Mouse (Mus musculus): ENCODE results near the gene Tbl3. TPM values are rescaled to one million over a fixed set of nuclear protein-coding genes. Genes with fewer than 3 reads are reported as not detected.
"Not testable (repeated sequence)": the region's sequence is repeated elsewhere in the genome, so short reads cannot be mapped to it uniquely, and the experiment has no call there.

Gene Tbl3
- polyA plus RNA-seq, 1 experiment from 2014 or later, result 71.8 TPM

- Histone ChIP-seq H3K36me3 (peaks cover 9% of the 10 kb centered on the region), H3K4me3 (peak overlapping the region; percentile 47), H3K9ac (peak overlapping the region; percentile 33; the same call in 1 of the 2 replicates), H3K27me3 (replicated peaks) (peaks cover 68% of the 10 kb centered on the region), H3K9me3 (replicated peaks) (no peaks in the 10 kb centered on the region), H3K4me2 (peak overlapping the region; percentile 73), H3K27ac (no peak overlapping the region), H3K4me1 (peaks cover 40% of the 10 kb centered on the region)
- WGBS (ENCODE audit: insufficient replicate concordance), result 20% methylated on average over 23 of the region's 23 CpGs
- ATAC-seq, result peak; percentile 2; the same call in 1 of the 2 replicates
These were observed 19.9 kb downstream of the Tbl3 start for GRCm38 (mm10) chr17:24687599-24687998.

- Histone ChIP-seq H3K36me3 (peaks cover 9% of the 10 kb centered on the region), H3K4me3 (peak overlapping the region; percentile 47), H3K9me3 (replicated peaks) (no peaks in the 10 kb centered on the region), H3K9ac (peak overlapping the region; percentile 33; the same call in 1 of the 2 replicates), H3K4me2 (peak overlapping the region; percentile 73), H3K27me3 (replicated peaks) (peaks cover 64% of the 10 kb centered on the region), H3K27ac (no peak overlapping the region), H3K4me1 (peaks cover 40% of the 10 kb centered on the region)
- WGBS (ENCODE audit: insufficient replicate concordance), result 3% methylated on average over 25 of the region's 25 CpGs
- peak; percentile 71 for ATAC-seq
These were observed 20.3 kb downstream of the Tbl3 start for GRCm38 (mm10) chr17:24687146-24687595.

GRCm38 (mm10) chr17:24686514-24686913 is 20.9 kb downstream of the Tbl3 start:
- Histone ChIP-seq H3K27me3 (replicated peaks) (peaks cover 58% of the 10 kb centered on the region), H3K4me1 (peaks cover 40% of the 10 kb centered on the region), H3K27ac (no peak overlapping the region), H3K9ac (no peak overlapping the region), H3K4me2 (peak overlapping the region; percentile 54), H3K9me3 (replicated peaks) (no peaks in the 10 kb centered on the region), H3K4me3 (peak overlapping the region; percentile 23; the same call in 1 of the 2 replicates), H3K36me3 (peaks cover 11% of the 10 kb centered on the region)
- 29% methylated on average over 16 of the region's 16 CpGs for WGBS (ENCODE audit: insufficient replicate concordance)
- ATAC-seq, result peak; percentile 38; the same call in 1 of the 2 replicates

GRCm38 (mm10) chr17:24677500-24678080 is 29.9 kb downstream of the Tbl3 start:
- Histone ChIP-seq H3K27ac (no peak overlapping the region), H3K4me1 (peaks cover 48% of the 10 kb centered on the region), H3K4me2 (no peak overlapping the region), H3K36me3 (peaks cover 80% of the 10 kb centered on the region), H3K4me3 (no peak overlapping the region), H3K9me3 (replicated peaks) (no peaks in the 10 kb centered on the region), H3K27me3 (replicated peaks) (no peaks in the 10 kb centered on the region), H3K9ac (no peak overlapping the region)
- WGBS (ENCODE audit: insufficient replicate concordance), result 84% methylated on average over 24 of the region's 24 CpGs
- ATAC-seq, result peak; percentile 61

- no peak overlapping the region for H3K27ac ChIP-seq
- H3K4me2 ChIP-seq, result no peak overlapping the region
- H3K9ac ChIP-seq, result no peak overlapping the region
- H3K36me3 ChIP-seq, result peaks cover 72% of the 10 kb centered on the region
- H3K4me3 ChIP-seq, result no peak overlapping the region
- WGBS (ENCODE audit: insufficient replicate concordance), result 86% methylated on average over 5 of the region's 5 CpGs
- no peak for ATAC-seq
- no peaks in the 10 kb centered on the region for H3K27me3 ChIP-seq (replicated peaks)
- no peaks in the 10 kb centered on the region for H3K9me3 ChIP-seq (replicated peaks)
- H3K4me1 ChIP-seq, result peaks cover 55% of the 10 kb centered on the region
These were observed 30.6 kb downstream of the Tbl3 start for GRCm38 (mm10) chr17:24676877-24677276.

GRCm38 (mm10) chr17:24676187-24676586 is 31.3 kb downstream of the Tbl3 start:
- H3K27ac ChIP-seq, result no peak overlapping the region
- peaks cover 62% of the 10 kb centered on the region for H3K4me1 ChIP-seq
- no peak overlapping the region for H3K4me2 ChIP-seq
- H3K27me3 ChIP-seq (replicated peaks), result no peaks in the 10 kb centered on the region
- 68% methylated on average over 2 of the region's 2 CpGs for WGBS (ENCODE audit: insufficient replicate concordance)
- H3K9ac ChIP-seq, result no peak overlapping the region
- no peak overlapping the region for H3K4me3 ChIP-seq
- H3K36me3 ChIP-seq, result peaks cover 66% of the 10 kb centered on the region
- peak; percentile 20; the same call in 1 of the 2 replicates for ATAC-seq
- no peaks in the 10 kb centered on the region for H3K9me3 ChIP-seq (replicated peaks)

- peaks cover 73% of the 10 kb centered on the region for H3K4me1 ChIP-seq
- ATAC-seq, result no peak
- H3K9ac ChIP-seq, result no peak overlapping the region
- WGBS (ENCODE audit: insufficient replicate concordance), result 66% methylated on average over 7 of the region's 7 CpGs
- H3K27me3 ChIP-seq (replicated peaks), result no peaks in the 10 kb centered on the region
- H3K36me3 ChIP-seq, result peaks cover 46% of the 10 kb centered on the region
- no peaks in the 10 kb centered on the region for H3K9me3 ChIP-seq (replicated peaks)
- peak overlapping the region; percentile 2; the same call in 1 of the 2 replicates for H3K27ac ChIP-seq
- H3K4me3 ChIP-seq, result no peak overlapping the region
- no peak overlapping the region for H3K4me2 ChIP-seq
These were observed 33.2 kb downstream of the Tbl3 start for GRCm38 (mm10) chr17:24674277-24674676.

- Histone ChIP-seq H3K27ac (peak overlapping the region; percentile 64), H3K9ac (peak overlapping the region; percentile 42)
- ATAC-seq, result no peak
These were observed 35.3 kb downstream of the Tbl3 start for GRCm38 (mm10) chr17:24672141-24672540.

GRCm38 (mm10) chr17:24671346-24671745 is 36.1 kb downstream of the Tbl3 start:
- Histone ChIP-seq H3K4me1 (peaks cover 68% of the 10 kb centered on the region), H3K9ac (peak overlapping the region; percentile 42; the same call in 1 of the 2 replicates), H3K4me2 (peak overlapping the region; percentile 90), H3K4me3 (peak overlapping the region; percentile 88), H3K36me3 (peaks cover 17% of the 10 kb centered on the region), H3K9me3 (replicated peaks) (no peaks in the 10 kb centered on the region), H3K27me3 (replicated peaks) (no peaks in the 10 kb centered on the region), H3K27ac (peak overlapping the region; percentile 64; the same call in 1 of the 2 replicates)
- ATAC-seq, result no peak
- 51% methylated on average over 5 of the region's 5 CpGs for WGBS (ENCODE audit: insufficient replicate concordance)

More at GRCm38 (mm10) chr17:24672141-24672540, 35.3 kb downstream of the Tbl3 start:
- no peaks in the 10 kb centered on the region for H3K27me3 ChIP-seq (replicated peaks)
- H3K4me3 ChIP-seq, result peak overlapping the region; percentile 88; the same call in 1 of the 2 replicates
- H3K36me3 ChIP-seq, result peaks cover 25% of the 10 kb centered on the region
- no peaks in the 10 kb centered on the region for H3K9me3 ChIP-seq (replicated peaks)
- peaks cover 74% of the 10 kb centered on the region for H3K4me1 ChIP-seq
- peak overlapping the region; percentile 90 for H3K4me2 ChIP-seq
- WGBS (ENCODE audit: insufficient replicate concordance), result 13% methylated on average over 5 of the region's 5 CpGs

GRCm38 (mm10) chr17:24670246-24670844 is 37.1 kb downstream of the Tbl3 start:
- Histone ChIP-seq H3K4me1 (peaks cover 58% of the 10 kb centered on the region), H3K27me3 (replicated peaks) (no peaks in the 10 kb centered on the region), H3K9ac (peak overlapping the region; percentile 95), H3K27ac (peak overlapping the region; percentile 90), H3K36me3 (peaks cover 15% of the 10 kb centered on the region), H3K4me3 (peak overlapping the region; percentile 88), H3K9me3 (replicated peaks) (no peaks in the 10 kb centered on the region), H3K4me2 (peak overlapping the region; percentile 90)
- no peak for ATAC-seq
- WGBS (ENCODE audit: insufficient replicate concordance), result 8% methylated on average over 8 of the region's 8 CpGs

- ATAC-seq, result peak; percentile 99
- Histone ChIP-seq H3K27ac (peak within 1 kb of the TSS; percentile 90), H3K4me1 (peaks cover 55% of the 10 kb centered on the region), H3K27me3 (replicated peaks) (no peaks in the 10 kb centered on the region), H3K36me3 (peaks cover 15% of the 10 kb centered on the region), H3K4me2 (peak within 1 kb of the TSS; percentile 90), H3K4me3 (peak within 1 kb of the TSS; percentile 88), H3K9ac (peak within 1 kb of the TSS; percentile 95), H3K9me3 (replicated peaks) (no peaks in the 10 kb centered on the region)
- WGBS (ENCODE audit: insufficient replicate concordance), result under 1% methylated on average over 63 of the region's 80 CpGs
These were observed 37.8 kb downstream of the Tbl3 start, which contains the start of gene Zfp598 for GRCm38 (mm10) chr17:24669545-24670245. TSS of gene Zfp598 (plus strand) at chr17:24669687.

- not testable (repeated sequence) for H3K9me3 ChIP-seq (replicated peaks); H3K27me3 ChIP-seq (replicated peaks)
- peak overlapping the region; percentile 95 for H3K9ac ChIP-seq
- H3K4me2 ChIP-seq, result peak overlapping the region; percentile 90
- H3K4me1 ChIP-seq, result peaks cover 49% of the 10 kb centered on the region
- peak overlapping the region; percentile 88 for H3K4me3 ChIP-seq
- peak overlapping the region; percentile 90 for H3K27ac ChIP-seq
- peak; percentile 21; the same call in 1 of the 2 replicates for ATAC-seq
- H3K36me3 ChIP-seq, result peaks cover 15% of the 10 kb centered on the region
- 4% methylated on average over 15 of the region's 15 CpGs for WGBS (ENCODE audit: insufficient replicate concordance)
These were observed 38.3 kb downstream of the Tbl3 start for GRCm38 (mm10) chr17:24669214-24669544.

Measured in liver, embryonic 12.5 days (tissue).